Mouse (Mus musculus) hindbrain, embryonic 13.5 days (tissue): ENCODE measurements around the gene Matn3. TPM values are rescaled to one million over a fixed set of nuclear protein-coding genes. Genes with fewer than 3 reads are reported as not detected.
A peak's percentile ranks its signal among the peaks of the same experiment; 100 is the strongest.
"Not testable (repeated sequence)": the region's sequence is repeated elsewhere in the genome, so short reads cannot be mapped to it uniquely, and the experiment has no call there.

Experiments
- ATAC-seq: fragments of 200-750 bp; cut with Nextera tagmentation; 2 replicates; pipeline ENCODE4 v1.8.0; 2017; ENCODE audit warnings: moderate TSS enrichment; ENCODE audit not compliant: low FRiP score
- H3K27ac ChIP-seq: fragments of 300-500 bp; sonication (generic); 2 replicates; pipeline ENCODE4 v1.5.1; 2015; ENCODE audit warnings: inconsistent platforms, mild to moderate bottlenecking, moderate library complexity
- H3K27me3 ChIP-seq: fragments of 300-500 bp; sonication (generic); 2 replicates; pipeline ENCODE4 v1.6.1; 2015; ENCODE audit warnings: mild to moderate bottlenecking, inconsistent platforms
- H3K36me3 ChIP-seq: fragments of 300-500 bp; sonication (generic); 2 replicates; pipeline ENCODE4 v1.6.1; 2015; ENCODE audit warnings: mild to moderate bottlenecking, inconsistent platforms
- H3K4me1 ChIP-seq: fragments of 300-500 bp; sonication (generic); replicated peaks from 2 replicates; pipeline ENCODE4 v1.6.1; 2015; ENCODE audit warnings: inconsistent platforms
- H3K4me2 ChIP-seq: fragments of 300-500 bp; sonication (generic); 2 replicates; pipeline ENCODE4 v1.6.1; 2015; ENCODE audit warnings: inconsistent platforms, mild to moderate bottlenecking, moderate library complexity
- H3K4me3 ChIP-seq: fragments of 300-500 bp; sonication (generic); 2 replicates; pipeline ENCODE4 v1.5.1; 2015; ENCODE audit warnings: mild to moderate bottlenecking, inconsistent platforms
- H3K9ac ChIP-seq: fragments of 300-500 bp; sonication (generic); 2 replicates; pipeline ENCODE4 v1.6.1; 2015; ENCODE audit warnings: mild to moderate bottlenecking, inconsistent platforms
- H3K9me3 ChIP-seq: fragments of 300-500 bp; sonication (generic); 2 replicates; pipeline ENCODE4 v1.6.1; 2016; ENCODE audit warnings: inconsistent platforms
- WGBS: fragments of 180-500 bp; shearing (Covaris S2); methylation state at CpG from one replicate; pipeline ENCODE4 v1.1.7; 2015; 5-methylcytosine and 5-hydroxymethylcytosine counted together
- polyA plus RNA-seq: library from polyadenylated mRNA; unstranded; fragments of >200 nt; fragmentation: Nextera tagmentation; extraction: Ambion mirVana; gene quantifications from 2 replicates; pipeline ENCODE4 v1.2.1, GENCODE M21; 2015

The Matn3 gene
- polyA plus RNA-seq, 1 experiment from 2014 or later, result 0.22 TPM

- Histone ChIP-seq H3K9me3 (no peaks in the 10 kb centered on the region), H3K4me3 (peak overlapping the region; percentile 75), H3K27me3 (no peaks in the 10 kb centered on the region), H3K4me1 (peaks cover 38% of the 10 kb centered on the region), H3K36me3 (peaks cover 4% of the 10 kb centered on the region; the same call in 1 of the 2 replicates), H3K27ac (peak overlapping the region; percentile 97), H3K9ac (peak overlapping the region; percentile 90), H3K4me2 (peak overlapping the region; percentile 54)
- ATAC-seq, result no peak
- 15% methylated on average over 1 of the region's 1 CpGs for WGBS
Measured at GRCm38 (mm10) chr12:8920996-8921393, 26.7 kb upstream of the Matn3 start.

- Histone ChIP-seq H3K4me2 (peak within 1 kb of the TSS; percentile 82), H3K4me3 (peak within 1 kb of the TSS; percentile 75), H3K27me3 (no peaks in the 10 kb centered on the region), H3K9me3 (no peaks in the 10 kb centered on the region), H3K27ac (peak within 1 kb of the TSS; percentile 97), H3K4me1 (peaks cover 32% of the 10 kb centered on the region), H3K9ac (peak within 1 kb of the TSS; percentile 90), H3K36me3 (peaks cover 4% of the 10 kb centered on the region; the same call in 1 of the 2 replicates)
- peak; percentile 99 for ATAC-seq
- WGBS, result under 1% methylated on average over 73 of the region's 73 CpGs
Measured at GRCm38 (mm10) chr12:8921394-8922368, 26.0 kb upstream of the Matn3 start, which contains the start of gene Laptm4a. Gene Laptm4a, plus strand, starts transcription at chr12:8921664.

GRCm38 (mm10) chr12:8922369-8923124, 25.2 kb upstream of the Matn3 start:
- peak overlapping the region; percentile 75 for H3K4me3 ChIP-seq
- no peaks in the 10 kb centered on the region for H3K9me3 ChIP-seq
- H3K27me3 ChIP-seq, result no peaks in the 10 kb centered on the region
- peaks cover 4% of the 10 kb centered on the region; the same call in 1 of the 2 replicates for H3K36me3 ChIP-seq
- peak overlapping the region; percentile 82 for H3K4me2 ChIP-seq
- no peak for ATAC-seq
- H3K27ac ChIP-seq, result peak overlapping the region; percentile 97
- 4% methylated on average over 30 of the region's 30 CpGs for WGBS
- H3K9ac ChIP-seq, result peak overlapping the region; percentile 90
- peaks cover 30% of the 10 kb centered on the region for H3K4me1 ChIP-seq

GRCm38 (mm10) chr12:8923125-8923410, 24.7 kb upstream of the Matn3 start:
- 0 out of 2 replicates have a peak overlapping the region, but pooled peaks have one; percentile 18 for H3K27ac ChIP-seq

GRCm38 (mm10) chr12:8923603-8924002, 24.1 kb upstream of the Matn3 start:
- WGBS, result 43% methylated on average over 2 of the region's 2 CpGs
- Histone ChIP-seq H3K9ac (peak overlapping the region; percentile 90), H3K27ac (no peak overlapping the region), H3K9me3 (no peaks in the 10 kb centered on the region), H3K27me3 (no peaks in the 10 kb centered on the region), H3K4me1 (peaks cover 37% of the 10 kb centered on the region), H3K36me3 (peaks cover 4% of the 10 kb centered on the region; the same call in 1 of the 2 replicates), H3K4me2 (peak overlapping the region; percentile 82), H3K4me3 (peak overlapping the region; percentile 75)
- ATAC-seq, result no peak

More at GRCm38 (mm10) chr12:8923125-8923410, 24.7 kb upstream of the Matn3 start:
- Histone ChIP-seq H3K9ac (peak overlapping the region; percentile 90), H3K36me3 (peaks cover 4% of the 10 kb centered on the region; the same call in 1 of the 2 replicates), H3K9me3 (no peaks in the 10 kb centered on the region), H3K4me1 (peaks cover 32% of the 10 kb centered on the region), H3K4me2 (peak overlapping the region; percentile 82), H3K4me3 (peak overlapping the region; percentile 75), H3K27me3 (no peaks in the 10 kb centered on the region)
- ATAC-seq, result no peak
- 31% methylated on average over 5 of the region's 5 CpGs for WGBS

- Histone ChIP-seq H3K9me3 (no peaks in the 10 kb centered on the region), H3K4me3 (no peak overlapping the region), H3K27me3 (no peaks in the 10 kb centered on the region), H3K9ac (no peak overlapping the region), H3K4me1 (peaks cover 57% of the 10 kb centered on the region), H3K27ac (no peak overlapping the region), H3K4me2 (no peak overlapping the region), H3K36me3 (peaks cover 4% of the 10 kb centered on the region)
- 96% methylated on average over 3 of the region's 3 CpGs for WGBS
- no peak for ATAC-seq
Measured at GRCm38 (mm10) chr12:8927652-8928051, 20.1 kb upstream of the Matn3 start.

GRCm38 (mm10) chr12:8928766-8929165, 19.0 kb upstream of the Matn3 start:
- no peak overlapping the region for H3K27ac ChIP-seq
- H3K36me3 ChIP-seq, result peaks cover 9% of the 10 kb centered on the region
- H3K4me3 ChIP-seq, result no peak overlapping the region
- WGBS, result 80% methylated on average over 4 of the region's 4 CpGs
- ATAC-seq, result no peak
- no peaks in the 10 kb centered on the region for H3K27me3 ChIP-seq
- H3K9me3 ChIP-seq, result no peaks in the 10 kb centered on the region
- peaks cover 47% of the 10 kb centered on the region for H3K4me1 ChIP-seq
- H3K9ac ChIP-seq, result no peak overlapping the region
- no peak overlapping the region for H3K4me2 ChIP-seq

- H3K36me3 ChIP-seq, result peaks cover 23% of the 10 kb centered on the region
- no peaks in the 10 kb centered on the region for H3K9me3 ChIP-seq
- no peak overlapping the region for H3K4me3 ChIP-seq
- H3K27me3 ChIP-seq, result no peaks in the 10 kb centered on the region
- WGBS, result 87% methylated on average over 4 of the region's 4 CpGs
- ATAC-seq, result no peak
- no peak overlapping the region for H3K27ac ChIP-seq
- H3K4me2 ChIP-seq, result no peak overlapping the region
- peaks cover 27% of the 10 kb centered on the region for H3K4me1 ChIP-seq
- no peak overlapping the region for H3K9ac ChIP-seq
Measured at GRCm38 (mm10) chr12:8931083-8931482, 16.6 kb upstream of the Matn3 start.

GRCm38 (mm10) chr12:8935349-8935748, 12.4 kb upstream of the Matn3 start:
- no peak for ATAC-seq
- no peaks in the 10 kb centered on the region for H3K9me3 ChIP-seq
- whole genome bisulfite sequencing, result 76% methylated on average over 5 of the region's 5 CpGs

GRCm38 (mm10) chr12:8936210-8936609, 11.5 kb upstream of the Matn3 start:
- WGBS, result 76% methylated on average over 4 of the region's 4 CpGs
- H3K27me3 ChIP-seq, H3K4me3 ChIP-seq, H3K9me3 ChIP-seq, H3K27ac ChIP-seq, H3K4me1 ChIP-seq, H3K4me2 ChIP-seq, ATAC-seq, H3K9ac ChIP-seq: not testable (repeated sequence)
- peaks cover 59% of the 10 kb centered on the region for H3K36me3 ChIP-seq

More at GRCm38 (mm10) chr12:8935349-8935748, 12.4 kb upstream of the Matn3 start:
- peaks cover 9% of the 10 kb centered on the region for H3K4me1 ChIP-seq
- no peak overlapping the region for H3K4me2 ChIP-seq
- peaks cover 59% of the 10 kb centered on the region for H3K36me3 ChIP-seq
- no peak overlapping the region for H3K27ac ChIP-seq
- H3K27me3 ChIP-seq, result no peaks in the 10 kb centered on the region
- H3K4me3 ChIP-seq, result no peak overlapping the region
- no peak overlapping the region for H3K9ac ChIP-seq

GRCm38 (mm10) chr12:8939490-8939889, 8.2 kb upstream of the Matn3 start:
- Histone ChIP-seq H3K27me3 (no peaks in the 10 kb centered on the region), H3K9me3 (no peaks in the 10 kb centered on the region), H3K27ac (no peak overlapping the region), H3K36me3 (peaks cover 52% of the 10 kb centered on the region), H3K4me3 (no peak overlapping the region), H3K4me2 (no peak overlapping the region), H3K9ac (no peak overlapping the region), H3K4me1 (no peaks in the 10 kb centered on the region)
- 92% methylated on average over 4 of the region's 4 CpGs for whole genome bisulfite sequencing
- no peak for ATAC-seq
